Mouse (Mus musculus) neural tube, embryonic 11.5 days (tissue): Measurements from ENCODE around the gene Ccdc117. TPM values are rescaled to one million over a fixed set of nuclear protein-coding genes. Genes with fewer than 3 reads are reported as not detected.

Source experiments
- ATAC-seq: fragments of 200-750 bp; cut with Nextera tagmentation; 2 replicates; pipeline ENCODE4 v1.8.0; 2017; ENCODE audit warnings: moderate number of reproducible peaks, mild to moderate bottlenecking, moderate TSS enrichment, moderate library complexity; ENCODE audit not compliant: insufficient read depth, low FRiP score, low TSS enrichment
- DNase-seq: peaks from one replicate; pipeline ENCODE4 v3.0.0-alpha.2; 2015; ENCODE audit warnings: low spot score
- H3K27ac ChIP-seq: fragments of 300-500 bp; sonication (generic); 2 replicates; pipeline ENCODE4 v1.5.1; 2014; ENCODE audit warnings: low read depth, mild to moderate bottlenecking, low read length
- H3K27me3 ChIP-seq: fragments of 300-500 bp; sonication (generic); 2 replicates; pipeline ENCODE4 v1.6.1; 2014; ENCODE audit warnings: mild to moderate bottlenecking, low read length, mixed read lengths; ENCODE audit not compliant: control insufficient read depth, insufficient read depth
- H3K36me3 ChIP-seq: fragments of 300-500 bp; sonication (generic); 2 replicates; pipeline ENCODE4 v1.6.1; 2014; ENCODE audit warnings: mild to moderate bottlenecking, low read length, moderate library complexity, mixed read lengths; ENCODE audit not compliant: control insufficient read depth, insufficient read depth
- H3K4me1 ChIP-seq: fragments of 300-500 bp; sonication (generic); 2 replicates; pipeline ENCODE4 v1.6.1; 2014; ENCODE audit warnings: low read length, mixed read lengths; ENCODE audit not compliant: control insufficient read depth, insufficient read depth
- H3K4me2 ChIP-seq: fragments of 300-500 bp; sonication (generic); 2 replicates; pipeline ENCODE4 v1.6.1; 2014; ENCODE audit warnings: low read depth, mild to moderate bottlenecking, moderate library complexity
- H3K4me3 ChIP-seq: fragments of 300-500 bp; sonication (generic); 2 replicates; pipeline ENCODE4 v1.5.1; 2014; ENCODE audit warnings: low read depth, low read length
- H3K9ac ChIP-seq: fragments of 300-500 bp; sonication (generic); 2 replicates; pipeline ENCODE4 v1.6.1; 2014; ENCODE audit warnings: mild to moderate bottlenecking, low read length
- H3K9me3 ChIP-seq: fragments of 300-500 bp; sonication (generic); 2 replicates; pipeline ENCODE4 v1.6.1; 2016; ENCODE audit warnings: low read length; ENCODE audit not compliant: control insufficient read depth
- WGBS: fragments of 180-500 bp; shearing (Covaris S2); extraction: QIAGEN DNeasy Blood & Tissue Kit; methylation state at CpG from one replicate; pipeline ENCODE4 v1.1.7; 2014; 5-methylcytosine and 5-hydroxymethylcytosine counted together
- polyA plus RNA-seq: library from polyadenylated mRNA; unstranded; fragments of >200 nt; fragmentation: Nextera tagmentation; extraction: Ambion mirVana; gene quantifications from 2 replicates; pipeline ENCODE4 v1.2.1, GENCODE M21; 2014

The Ccdc117 gene
- polyA plus RNA-seq, 1 experiment from 2014 or later: 28.2 TPM

DNA sequence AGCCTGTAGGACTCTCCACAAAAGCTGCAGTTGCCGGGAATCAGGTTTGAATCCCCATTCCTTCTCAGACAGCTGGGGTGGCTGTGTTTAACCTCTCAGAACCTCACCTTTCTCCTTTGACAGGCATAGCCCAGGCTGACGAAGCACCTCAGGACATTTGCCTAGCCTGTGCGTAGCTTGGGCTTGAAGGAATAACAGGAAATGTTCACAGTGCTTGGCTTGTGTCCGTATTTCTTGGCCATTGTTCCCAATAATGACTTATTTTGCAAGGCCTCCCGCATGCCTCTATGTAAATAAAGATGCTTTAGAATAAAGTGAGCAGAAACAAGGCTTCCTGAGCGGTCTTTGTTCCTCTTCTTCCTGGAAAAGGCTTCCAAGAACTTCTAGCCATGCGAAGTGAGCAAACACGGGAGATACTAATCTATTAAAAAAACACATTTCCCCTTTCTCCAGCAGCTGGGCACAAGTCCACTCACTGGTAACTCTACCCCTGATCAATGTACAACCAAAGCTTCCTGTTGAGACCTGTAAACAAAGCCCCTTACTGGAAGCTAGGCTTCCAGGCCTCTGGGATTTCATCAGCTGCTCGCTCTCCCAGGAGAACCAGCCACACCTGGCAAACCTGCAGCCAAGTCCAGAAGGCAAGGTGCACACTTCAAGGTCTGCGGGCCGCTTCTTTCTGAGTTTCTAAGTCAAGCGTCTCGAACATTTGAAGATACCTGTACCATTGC, 42.9 kb downstream of the Ccdc117 start:
- no peak overlapping the region for H3K27ac ChIP-seq
- ATAC-seq (no peak), DNase-seq (no peak)
- H3K9me3 ChIP-seq: no peaks in the 10 kb centered on the region
- H3K9ac ChIP-seq: no peak overlapping the region
- no peaks in the 10 kb centered on the region for H3K4me1 ChIP-seq
- no peak overlapping the region for H3K4me2 ChIP-seq
- H3K4me3 ChIP-seq: no peak overlapping the region
- no peaks in the 10 kb centered on the region for H3K36me3 ChIP-seq
- H3K27me3 ChIP-seq: no peaks in the 10 kb centered on the region
- 78% methylated on average over 13 of the region's 13 CpGs for WGBS

DNA sequence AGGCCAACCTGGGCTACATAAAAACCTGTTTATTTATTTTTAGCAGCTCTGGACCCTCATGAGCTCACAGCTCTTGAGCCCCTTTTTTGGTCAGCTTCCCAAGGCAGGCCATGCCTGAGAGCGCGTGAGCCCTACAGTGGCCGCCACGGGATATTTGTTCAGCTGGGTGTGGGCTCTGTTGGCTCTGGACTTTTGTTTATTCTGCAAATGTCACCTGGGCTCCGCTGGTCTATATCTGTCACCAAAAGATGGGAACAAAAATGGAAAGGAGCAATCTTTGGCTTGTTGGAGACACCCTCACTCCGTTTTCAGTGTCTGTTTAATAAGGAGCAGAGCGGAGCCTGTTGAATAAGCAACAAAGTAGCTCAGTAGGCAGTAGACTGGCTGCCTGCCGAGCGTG, 43.6 kb downstream of the Ccdc117 start:
- no peak for ATAC-seq
- H3K4me2 ChIP-seq: no peak overlapping the region
- H3K9ac ChIP-seq: no peak overlapping the region
- H3K4me3 ChIP-seq: no peak overlapping the region
- no peaks in the 10 kb centered on the region for H3K4me1 ChIP-seq
- WGBS: 69% methylated on average over 9 of the region's 9 CpGs
- no peak overlapping the region for H3K27ac ChIP-seq
- no peak for DNase-seq
- H3K36me3 ChIP-seq: no peaks in the 10 kb centered on the region
- no peaks in the 10 kb centered on the region for H3K9me3 ChIP-seq
- H3K27me3 ChIP-seq: no peaks in the 10 kb centered on the region

DNA sequence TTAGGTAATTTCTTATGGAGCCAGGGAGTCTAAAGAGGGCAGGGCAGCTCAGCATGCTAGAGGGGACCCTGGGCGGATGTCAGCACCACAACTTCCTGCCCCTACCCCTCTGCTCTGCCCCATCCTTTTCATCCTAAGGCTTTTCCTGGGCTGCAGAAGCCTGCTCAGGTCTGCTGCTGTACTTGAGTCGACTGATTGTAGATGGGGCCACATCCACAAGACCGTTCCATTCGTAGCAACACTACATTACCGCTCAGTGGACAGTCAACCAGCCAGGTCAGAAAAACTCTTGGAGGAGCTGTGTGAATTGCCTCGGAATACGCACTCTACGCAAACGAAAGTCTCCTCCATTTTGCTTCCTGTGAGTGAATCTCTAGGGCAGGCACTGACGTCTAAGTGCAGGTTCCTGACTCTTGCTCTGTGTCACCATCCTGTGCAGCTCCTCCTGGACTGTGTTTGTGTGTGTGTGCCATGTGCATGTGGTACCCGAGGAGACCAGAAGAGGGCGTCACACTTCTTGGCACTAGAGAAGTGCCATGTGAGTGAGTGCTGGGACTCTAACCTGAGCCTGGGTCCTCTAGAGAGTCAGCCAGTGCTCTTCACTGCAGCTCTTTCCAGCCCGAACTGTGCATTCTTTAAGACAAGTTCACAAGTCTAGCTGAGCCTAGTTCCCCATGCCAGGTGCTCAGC, 45.3 kb downstream of the Ccdc117 start:
- H3K27ac ChIP-seq: no peak overlapping the region
- H3K9ac ChIP-seq: no peak overlapping the region
- WGBS: 93% methylated on average over 13 of the region's 13 CpGs
- H3K4me3 ChIP-seq: no peak overlapping the region
- H3K4me1 ChIP-seq: no peaks in the 10 kb centered on the region
- ATAC-seq: no peak
- no peaks in the 10 kb centered on the region for H3K36me3 ChIP-seq
- H3K4me2 ChIP-seq: no peak overlapping the region
- DNase-seq: no peak
- no peaks in the 10 kb centered on the region for H3K9me3 ChIP-seq
- H3K27me3 ChIP-seq: no peaks in the 10 kb centered on the region

DNA sequence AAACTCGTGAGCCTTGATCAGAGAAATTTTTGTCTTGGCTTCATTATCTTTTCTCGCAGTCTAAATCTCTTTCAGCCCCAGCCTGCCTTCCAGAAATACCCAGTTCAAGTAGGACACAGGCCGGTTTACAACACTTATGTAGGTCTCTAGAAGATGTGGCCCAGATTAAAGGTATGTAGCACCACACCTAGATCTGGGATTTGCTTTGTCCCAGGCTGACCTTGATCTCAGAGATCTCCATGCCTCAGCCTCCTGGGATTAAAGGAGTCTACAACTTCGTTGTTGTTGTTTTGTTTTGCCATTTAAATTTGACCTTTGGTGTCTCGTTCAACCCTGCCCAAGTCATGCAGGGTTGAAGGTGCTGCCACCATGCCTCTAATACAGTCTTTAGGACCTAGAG, 46.1 kb downstream of the Ccdc117 start:
- 86% methylated on average over 5 of the region's 5 CpGs for WGBS
- Histone ChIP-seq H3K9ac (no peak overlapping the region), H3K4me2 (no peak overlapping the region), H3K36me3 (no peaks in the 10 kb centered on the region), H3K9me3 (no peaks in the 10 kb centered on the region), H3K4me3 (no peak overlapping the region), H3K27ac (no peak overlapping the region), H3K4me1 (no peaks in the 10 kb centered on the region), H3K27me3 (no peaks in the 10 kb centered on the region)
- DNase-seq: no peak
- no peak for ATAC-seq

DNA sequence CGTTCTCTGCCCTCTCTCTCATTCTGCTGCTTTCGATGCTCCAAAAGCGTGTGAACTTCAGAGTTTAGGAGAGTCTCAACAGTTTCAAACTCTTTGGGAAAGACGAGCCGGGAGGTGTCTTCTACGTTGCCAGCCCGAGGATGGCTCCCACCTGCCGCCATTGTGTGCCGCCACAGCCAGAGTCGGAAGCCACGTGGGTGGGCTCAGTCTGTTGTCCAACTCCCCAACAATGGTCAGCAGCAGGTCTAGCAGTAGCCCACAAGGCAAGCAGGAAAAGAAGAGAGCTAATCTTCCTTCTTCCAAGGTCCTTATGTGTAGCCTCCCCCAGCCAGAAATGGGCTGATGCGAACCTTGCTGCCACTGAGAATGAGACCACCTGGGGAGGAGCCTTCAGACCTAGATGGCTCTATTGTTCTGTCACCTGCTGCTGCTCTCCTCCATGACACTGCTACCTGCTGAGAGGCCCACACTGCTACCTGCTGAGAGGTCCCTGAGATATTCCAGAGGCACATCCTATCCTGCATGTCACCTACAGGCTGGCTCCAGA, 46.6 kb downstream of the Ccdc117 start:
- Histone ChIP-seq H3K4me2 (no peak overlapping the region), H3K27me3 (no peaks in the 10 kb centered on the region), H3K36me3 (no peaks in the 10 kb centered on the region), H3K9me3 (no peaks in the 10 kb centered on the region), H3K9ac (no peak overlapping the region), H3K27ac (no peak overlapping the region), H3K4me3 (no peak overlapping the region), H3K4me1 (no peaks in the 10 kb centered on the region)
- no peak for ATAC-seq
- 70% methylated on average over 12 of the region's 12 CpGs for WGBS
- no peak for DNase-seq

DNA sequence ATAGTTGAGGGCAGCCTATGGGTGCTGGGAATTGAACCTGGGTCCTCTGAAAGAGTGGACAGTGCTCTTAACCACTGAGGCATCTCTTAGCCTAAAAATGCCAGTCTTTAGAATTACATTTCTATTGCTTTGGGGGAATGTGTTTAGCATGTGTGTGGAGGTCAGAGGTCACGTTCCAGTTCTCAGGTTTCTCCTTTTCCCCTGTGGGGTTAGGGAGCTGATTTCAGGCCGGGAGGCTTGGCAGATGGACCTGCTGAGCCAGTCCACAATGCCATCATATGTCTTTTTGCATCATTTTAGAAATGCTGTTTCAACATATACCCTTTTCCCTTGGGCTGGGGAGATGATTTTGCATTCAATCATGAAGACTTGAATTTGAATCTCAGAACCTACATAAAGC, 48.1 kb downstream of the Ccdc117 start:
- no peaks in the 10 kb centered on the region for H3K4me1 ChIP-seq
- DNase-seq: no peak
- H3K36me3 ChIP-seq: no peaks in the 10 kb centered on the region
- WGBS: 43% methylated on average over 2 of the region's 2 CpGs
- no peak for ATAC-seq
- no peak overlapping the region for H3K4me3 ChIP-seq
- no peak overlapping the region for H3K4me2 ChIP-seq
- no peaks in the 10 kb centered on the region for H3K9me3 ChIP-seq
- no peaks in the 10 kb centered on the region for H3K27me3 ChIP-seq
- no peak overlapping the region for H3K27ac ChIP-seq
- H3K9ac ChIP-seq: no peak overlapping the region

DNA sequence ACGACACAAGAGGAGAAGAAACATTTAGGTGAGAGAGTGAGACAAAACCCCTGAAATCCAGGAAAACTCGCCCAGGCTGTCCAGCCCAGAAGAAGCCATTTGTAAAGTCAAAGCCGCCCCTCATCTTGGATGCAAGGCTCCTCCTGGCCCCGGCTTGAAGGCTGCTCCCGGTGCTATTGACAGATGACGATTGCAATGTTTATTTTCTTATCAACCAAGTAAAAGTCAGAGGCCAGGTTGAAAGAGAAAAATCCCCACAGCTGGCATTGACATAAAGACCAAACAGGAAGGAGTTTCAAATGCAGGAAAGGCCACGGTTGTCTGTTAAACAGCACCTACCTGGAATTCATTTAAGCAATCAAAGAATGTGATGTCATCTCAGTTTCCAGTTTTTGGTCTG, 50.1 kb downstream of the Ccdc117 start:
- Histone ChIP-seq H3K4me1 (no peaks in the 10 kb centered on the region), H3K27ac (no peak overlapping the region), H3K4me2 (no peak overlapping the region), H3K27me3 (no peaks in the 10 kb centered on the region), H3K4me3 (no peak overlapping the region), H3K9me3 (no peaks in the 10 kb centered on the region), H3K9ac (no peak overlapping the region), H3K36me3 (no peaks in the 10 kb centered on the region)
- ATAC-seq: no peak
- no peak for DNase-seq
- 68% methylated on average over 7 of the region's 7 CpGs for WGBS

DNA sequence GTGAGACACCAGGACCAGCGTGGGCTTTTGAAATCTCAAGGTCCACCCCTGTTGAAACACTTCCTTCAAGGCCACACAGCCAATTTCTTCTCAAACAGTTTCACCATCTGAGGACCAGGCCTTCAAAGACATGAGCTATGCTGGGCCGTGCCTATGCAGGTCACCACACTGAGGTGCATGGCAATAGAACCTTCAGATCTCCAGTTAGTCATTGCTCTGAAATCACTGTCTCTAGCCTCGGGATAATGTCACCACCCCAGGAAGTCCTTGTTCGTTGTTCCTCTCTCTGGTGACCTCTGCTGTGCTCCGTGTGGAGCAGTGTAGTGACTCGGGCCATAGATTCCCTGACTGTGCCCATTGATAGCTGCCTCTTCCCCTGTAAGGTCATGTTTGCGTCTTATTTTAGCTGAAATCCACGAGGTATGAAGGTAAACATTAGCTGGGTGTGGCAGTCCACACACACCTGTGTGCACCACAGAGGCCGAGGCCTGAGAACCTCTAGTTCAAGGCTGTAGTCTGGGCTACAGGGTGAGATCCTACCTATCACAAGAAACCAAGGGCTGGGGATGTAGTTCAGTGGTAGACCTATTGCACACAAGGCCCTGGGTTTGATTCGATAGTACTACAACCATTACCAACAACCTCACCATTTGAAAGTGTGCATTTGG, 50.9 kb downstream of the Ccdc117 start:
- Histone ChIP-seq H3K27ac (no peak overlapping the region), H3K27me3 (no peaks in the 10 kb centered on the region), H3K4me1 (no peaks in the 10 kb centered on the region), H3K4me2 (no peak overlapping the region), H3K9ac (no peak overlapping the region), H3K9me3 (no peaks in the 10 kb centered on the region), H3K4me3 (no peak overlapping the region), H3K36me3 (no peaks in the 10 kb centered on the region)
- ATAC-seq: no peak
- 85% methylated on average over 10 of the region's 10 CpGs for WGBS
- DNase-seq: no peak
